Mouse (Mus musculus) liver, adult 2 months (tissue): Measurements from ENCODE around the gene Arpc2. TPM values are rescaled to one million over a fixed set of nuclear protein-coding genes. Genes with fewer than 3 reads are reported as not detected.

Experiments
- DNase-seq: peaks from one replicate; pipeline ENCODE4 v3.0.0-alpha.2; 2011; ENCODE audit warnings: low read depth, low spot score; ENCODE audit errors: extremely low read depth
- H3K27ac ChIP-seq: fragments of 200-500 bp; replicated peaks from 2 replicates; pipeline ENCODE4 v1.5.1; 2012; ENCODE audit warnings: low read depth, mild to moderate bottlenecking, control low read depth, inconsistent platforms, low read length; ENCODE audit not compliant: insufficient read depth
- H3K27me3 ChIP-seq: fragments of 200-500 bp; 2 replicates; pipeline ENCODE4 v1.6.1; 2012; ENCODE audit warnings: mild to moderate bottlenecking, moderate library complexity, low read length, inconsistent platforms; ENCODE audit not compliant: control insufficient read depth, insufficient read depth
- H3K36me3 ChIP-seq: fragments of 200-500 bp; 2 replicates; pipeline ENCODE4 v1.6.1; 2012; ENCODE audit warnings: low read length, inconsistent platforms; ENCODE audit not compliant: control insufficient read depth, insufficient read depth
- H3K4me1 ChIP-seq: fragments of 200-500 bp; 2 replicates; pipeline ENCODE4 v1.6.1; 2011; ENCODE audit warnings: low read length; ENCODE audit not compliant: control insufficient read depth, insufficient read depth
- H3K4me3 ChIP-seq: fragments of 200-500 bp; 2 replicates; pipeline ENCODE4 v1.5.1; 2011; ENCODE audit warnings: low read depth, mild to moderate bottlenecking, control low read depth, low read length, moderate library complexity; ENCODE audit not compliant: insufficient read depth
- H3K79me2 ChIP-seq: fragments of 200-500 bp; 2 replicates; pipeline ENCODE4 v1.6.1; 2012; ENCODE audit warnings: inconsistent platforms, mild to moderate bottlenecking, low read length, moderate library complexity; ENCODE audit not compliant: control insufficient read depth, insufficient read depth
- H3K9ac ChIP-seq: fragments of 200-500 bp; 2 replicates; pipeline ENCODE4 v1.6.1; 2012; ENCODE audit warnings: low read depth, mild to moderate bottlenecking, control low read depth, inconsistent platforms, low read length
- CTCF ChIP-seq: fragments of 200-500 bp; IDR thresholded peaks from 2 replicates; pipeline ENCODE4 v1.5.1; 2011; ENCODE audit warnings: low read depth, low read length, control low read depth
- POLR2A ChIP-seq: fragments of 200-500 bp; IDR thresholded peaks from 2 replicates; pipeline ENCODE4 v1.6.1; 2011; ENCODE audit warnings: low read length, control low read depth; ENCODE audit not compliant: insufficient read depth; ENCODE audit errors: extremely low read depth
- WGBS: fragments of 180-500 bp; shearing (Covaris S2); methylation state at CpG from one replicate; pipeline ENCODE4 v1.1.7; 2018; 5-methylcytosine and 5-hydroxymethylcytosine counted together
- polyA plus RNA-seq: library from polyadenylated mRNA; depleted of rRNA; stranded (reverse); fragments of >200 nt; gene quantifications from 2 replicates; pipeline ENCODE4 v1.2.3, GENCODE M21; 2012
- total RNA-seq: library from RNA; depleted of rRNA; stranded (reverse); fragments of >200 nt; gene quantifications from 2 replicates; pipeline ENCODE4 v1.2.3, GENCODE M21; 2014

Gene Arpc2
- total and polyA plus RNA-seq, 2 experiments, result 70.5 to 96.3 TPM

DNA sequence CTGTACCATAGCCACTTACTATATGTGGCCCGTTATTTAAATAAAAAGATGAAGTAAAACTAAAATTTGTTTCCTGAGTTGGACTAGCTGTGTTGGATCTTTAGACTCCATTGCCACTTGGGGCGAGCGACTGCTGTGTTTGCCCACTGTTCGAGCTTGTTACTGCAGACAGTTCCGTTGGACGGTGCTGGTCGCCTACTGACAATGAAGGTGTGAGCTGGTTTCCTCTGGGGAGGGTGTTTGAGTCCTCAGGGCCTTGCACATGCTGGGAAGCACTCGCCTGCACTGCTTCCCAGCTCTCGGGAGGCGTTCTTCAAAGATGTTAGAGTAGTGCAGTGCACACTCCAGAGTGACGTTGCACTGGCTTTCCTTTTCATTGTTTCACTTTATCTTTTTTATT lies 3.7 kb downstream of the Arpc2 start:
- Histone ChIP-seq H3K4me1 (peaks cover 4% of the 10 kb centered on the region), H3K79me2 (peaks cover 47% of the 10 kb centered on the region), H3K27me3 (no peaks in the 10 kb centered on the region), H3K9ac (no peak overlapping the region), H3K27ac (no peak overlapping the region), H3K36me3 (no peaks in the 10 kb centered on the region), H3K4me3 (no peak overlapping the region)
- TF ChIP-seq POLR2A (no peak), CTCF (no peak)
- no peak for DNase-seq
- 46% methylated on average over 11 of the region's 11 CpGs for WGBS

GRCm38 (mm10) chr1:74240311-74240710 lies 4.4 kb downstream of the Arpc2 start:
- no peak overlapping the region for H3K9ac ChIP-seq
- no peak overlapping the region for H3K4me3 ChIP-seq
- DNase-seq, result no peak
- H3K27ac ChIP-seq, result no peak overlapping the region
- H3K4me1 ChIP-seq, result peaks cover 5% of the 10 kb centered on the region
- 46% methylated on average over 6 of the region's 6 CpGs for WGBS
- H3K36me3 ChIP-seq, result no peaks in the 10 kb centered on the region
- H3K79me2 ChIP-seq, result peaks cover 51% of the 10 kb centered on the region
- TF ChIP-seq CTCF, result no peak
- no peak for TF ChIP-seq POLR2A
- no peaks in the 10 kb centered on the region for H3K27me3 ChIP-seq

DNA sequence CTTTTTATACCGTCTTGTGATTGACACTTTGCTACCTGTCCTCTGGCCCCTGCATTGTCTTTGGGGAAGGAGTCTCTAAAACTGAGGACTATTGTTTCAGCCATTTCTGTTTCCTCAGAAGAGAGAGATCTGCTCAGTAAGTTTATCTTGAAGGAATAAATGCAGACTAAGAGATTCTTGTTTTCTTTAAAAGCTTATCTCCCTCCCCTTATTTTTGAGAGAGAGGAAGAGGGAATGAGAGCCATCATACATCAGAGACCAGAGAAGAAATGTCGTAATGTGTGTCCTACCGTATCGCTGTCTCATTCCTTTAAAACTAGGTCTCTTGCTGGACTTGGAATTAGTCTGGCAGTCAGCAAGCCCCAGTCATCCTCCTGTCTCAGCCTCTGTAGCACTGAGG lies 4.9 kb downstream of the Arpc2 start:
- H3K9ac ChIP-seq, result no peak overlapping the region
- no peak for TF ChIP-seq CTCF
- no peak for TF ChIP-seq POLR2A
- H3K4me1 ChIP-seq, result peaks cover 8% of the 10 kb centered on the region

GRCm38 (mm10) chr1:74245525-74245924 lies 9.6 kb downstream of the Arpc2 start:
- H3K4me3 ChIP-seq, result no peak overlapping the region
- no peak overlapping the region for H3K9ac ChIP-seq
- H3K79me2 ChIP-seq, result peaks cover 41% of the 10 kb centered on the region; the same call in 1 of the 2 replicates
- peaks cover 17% of the 10 kb centered on the region for H3K36me3 ChIP-seq
- no peak overlapping the region for H3K27ac ChIP-seq
- no peak for DNase-seq
- no peaks in the 10 kb centered on the region for H3K27me3 ChIP-seq
- 73% methylated on average over 2 of the region's 2 CpGs for WGBS
- TF ChIP-seq CTCF, result no peak
- peaks cover 20% of the 10 kb centered on the region; the same call in 1 of the 2 replicates for H3K4me1 ChIP-seq

More for the DNA sequence above, 4.9 kb downstream of the Arpc2 start:
- no peak for DNase-seq
- Histone ChIP-seq H3K36me3 (no peaks in the 10 kb centered on the region), H3K27me3 (no peaks in the 10 kb centered on the region), H3K4me3 (no peak overlapping the region), H3K79me2 (peaks cover 56% of the 10 kb centered on the region), H3K27ac (no peak overlapping the region)
- 37% methylated on average over 4 of the region's 4 CpGs for WGBS

- Histone ChIP-seq H3K9ac (no peak overlapping the region), H3K79me2 (peaks cover 26% of the 10 kb centered on the region; the same call in 1 of the 2 replicates), H3K36me3 (peaks cover 40% of the 10 kb centered on the region), H3K27me3 (no peaks in the 10 kb centered on the region), H3K27ac (peak overlapping the region; percentile 82), H3K4me3 (no peak overlapping the region), H3K4me1 (peaks cover 20% of the 10 kb centered on the region; the same call in 1 of the 2 replicates)
- DNase-seq, result peak; percentile 60
- WGBS, result 29% methylated on average over 1 of the region's 1 CpGs
- TF ChIP-seq POLR2A, result no peak
- no peak for TF ChIP-seq CTCF
These were observed 12.9 kb downstream of the Arpc2 start for GRCm38 (mm10) chr1:74248799-74249198.

- H3K27me3 ChIP-seq, result no peaks in the 10 kb centered on the region
- H3K4me1 ChIP-seq, result peaks cover 20% of the 10 kb centered on the region; the same call in 1 of the 2 replicates
- peak overlapping the region; percentile 2; the same call in 1 of the 2 replicates for H3K4me3 ChIP-seq
- peaks cover 46% of the 10 kb centered on the region for H3K36me3 ChIP-seq
- TF ChIP-seq POLR2A (no peak), CTCF (no peak)
- H3K79me2 ChIP-seq, result peaks cover 23% of the 10 kb centered on the region; the same call in 1 of the 2 replicates
- 19% methylated on average over 5 of the region's 5 CpGs for WGBS
- peak overlapping the region; percentile 40 for H3K9ac ChIP-seq
- peak; percentile 95 for DNase-seq
- H3K27ac ChIP-seq, result peak overlapping the region; percentile 82
These were observed 13.6 kb downstream of the Arpc2 start for GRCm38 (mm10) chr1:74249331-74249980.
